Comparison of ENCODE assay signal across 17 mouse cellular contexts in genomic region chr15:80807162-80807561, GRCm38 (mm10).
DNase-seq lines count a peak whose midpoint lies in the region; ATAC-seq and TF ChIP-seq lines count a peak whose summit lies in the region.
"Had no signal": no experiment of that assay in that cellular context is flagged by ENCODE, and none has a peak within 500 bp of the region (broad histone marks: within the 10 kb centered on the region; RNA-seq: fewer than 3 reads in every experiment).

No protein-coding gene starts in this region.

- no peak for DNase-seq in embryonic facial prominence, embryonic 10.5 days (ENCODE audit: low spot score)
- DNase-seq in heart, postnatal 4 days = no peak
- peak; percentile 69 for DNase-seq in liver, adult 2 months (ENCODE audit: extremely low read depth, low read depth, low spot score)
- DNase-seq in liver = no peak
- no peak for DNase-seq in stomach, postnatal 0 days (ENCODE audit: low spot score)
- no peak for DNase-seq in midbrain, embryonic 10.5 days (ENCODE audit: low spot score)
- DNase-seq: adrenal gland, postnatal 14 days; cerebellum, adult 9-10 months; layer of hippocampus, adult 9-11 months; lung, adult 18-20 months; lung, postnatal 36 days had no signal

- H3K4me3 ChIP-seq in embryonic facial prominence, embryonic 13.5 days = no peak overlapping the region
- no peak overlapping the region for H3K4me3 ChIP-seq in embryonic facial prominence, embryonic 10.5 days
- H3K4me3 ChIP-seq in heart, embryonic 15.5 days = no peak overlapping the region
- no peak overlapping the region for H3K4me3 ChIP-seq in liver, adult 2 months (ENCODE audit: insufficient read depth, low read depth, low read length)
- no peak overlapping the region for H3K4me3 ChIP-seq in stomach, postnatal 0 days (ENCODE audit: low read depth, low read length)
- no peak overlapping the region for H3K4me3 ChIP-seq in midbrain, embryonic 10.5 days
- H3K4me3 ChIP-seq: forebrain, embryonic 12.5 days; hindbrain, embryonic 10.5 days; midbrain, embryonic 15.5 days had no signal

- no peak overlapping the region for H3K4me2 ChIP-seq in embryonic facial prominence, embryonic 13.5 days
- H3K4me2 ChIP-seq in heart, embryonic 15.5 days = no peak overlapping the region
- no peak overlapping the region for H3K4me2 ChIP-seq in stomach, postnatal 0 days (replicated peaks; ENCODE audit: low read depth)
- H3K4me2 ChIP-seq: forebrain, embryonic 12.5 days; midbrain, embryonic 15.5 days had no signal

- WGBS in embryonic facial prominence, embryonic 13.5 days = 78% methylated on average over 5 of the region's 5 CpGs
- WGBS in embryonic facial prominence, embryonic 10.5 days = 77% methylated on average over 5 of the region's 5 CpGs
- WGBS in heart, embryonic 15.5 days = 53% methylated on average over 5 of the region's 5 CpGs
- 10% methylated on average over 5 of the region's 5 CpGs for WGBS in liver, adult 2 months
- WGBS in stomach, postnatal 0 days = 29% methylated on average over 5 of the region's 5 CpGs
- 84% methylated on average over 5 of the region's 5 CpGs for WGBS in midbrain, embryonic 10.5 days

- H3K27me3 ChIP-seq in embryonic facial prominence, embryonic 13.5 days = no peaks in the 10 kb centered on the region
- no peaks in the 10 kb centered on the region for H3K27me3 ChIP-seq in embryonic facial prominence, embryonic 10.5 days (replicated peaks; ENCODE audit: low read depth, poor library complexity, severe bottlenecking)
- no peaks in the 10 kb centered on the region for H3K27me3 ChIP-seq in heart, embryonic 15.5 days
- H3K27me3 ChIP-seq in liver, adult 2 months (ENCODE audit: control insufficient read depth, insufficient read depth, low read length) = no peaks in the 10 kb centered on the region
- H3K27me3 ChIP-seq in stomach, postnatal 0 days (ENCODE audit: control insufficient read depth, insufficient read depth, low read length) = no peaks in the 10 kb centered on the region
- H3K27me3 ChIP-seq in midbrain, embryonic 10.5 days (ENCODE audit: low read depth, poor library complexity, severe bottlenecking) = no peaks in the 10 kb centered on the region
- H3K27me3 ChIP-seq: CH12.LX; forebrain, embryonic 12.5 days; midbrain, embryonic 15.5 days had no signal

- peaks cover 25% of the 10 kb centered on the region; the same call in 1 of the 2 replicates for H3K4me1 ChIP-seq in embryonic facial prominence, embryonic 13.5 days
- H3K4me1 ChIP-seq in embryonic facial prominence, embryonic 10.5 days = peaks cover 14% of the 10 kb centered on the region
- peaks cover 35% of the 10 kb centered on the region for H3K4me1 ChIP-seq in heart, embryonic 15.5 days (replicated peaks)
- peaks cover 17% of the 10 kb centered on the region for H3K4me1 ChIP-seq in liver, adult 2 months (ENCODE audit: control insufficient read depth, insufficient read depth, low read length)
- H3K4me1 ChIP-seq in stomach, postnatal 0 days (replicated peaks; ENCODE audit: control insufficient read depth, insufficient read depth) = peaks cover 10% of the 10 kb centered on the region; the same call in 1 of the 2 replicates
- H3K4me1 ChIP-seq in midbrain, embryonic 10.5 days = peaks cover 23% of the 10 kb centered on the region

- no peak for TF ChIP-seq POLR2A in liver, adult 2 months (IDR thresholded peaks at IDR 0.05; ENCODE audit: extremely low read depth, insufficient read depth, low read length)

- no peak for TF ChIP-seq CTCF in liver, adult 2 months (IDR thresholded peaks at IDR 0.05; ENCODE audit: low read depth, low read length)
- no peak for TF ChIP-seq CTCF in stomach, postnatal 0 days (IDR thresholded peaks at IDR 0.05; ENCODE audit: low read depth)

- TF ChIP-seq EP300 in stomach, postnatal 0 days (optimal IDR thresholded peaks at IDR 0.05) = no peak

- H3K27ac ChIP-seq in embryonic facial prominence, embryonic 13.5 days = 0 out of 2 replicates have a peak overlapping the region, but pooled peaks have one; percentile 11
- no peak overlapping the region for H3K27ac ChIP-seq in embryonic facial prominence, embryonic 10.5 days (replicated peaks)
- peak overlapping the region; percentile 48 for H3K27ac ChIP-seq in heart, embryonic 15.5 days
- peak overlapping the region; percentile 68 for H3K27ac ChIP-seq in liver, adult 2 months (replicated peaks; ENCODE audit: insufficient read depth, low read depth, low read length)
- peak overlapping the region; percentile 35; the same call in 1 of the 2 replicates for H3K27ac ChIP-seq in stomach, postnatal 0 days (replicated peaks)
- no peak overlapping the region for H3K27ac ChIP-seq in midbrain, embryonic 10.5 days (replicated peaks)
- H3K27ac ChIP-seq: forebrain, embryonic 12.5 days; hindbrain, embryonic 10.5 days; midbrain, embryonic 15.5 days had no signal

- peaks cover 44% of the 10 kb centered on the region for H3K79me2 ChIP-seq in liver, adult 2 months (ENCODE audit: control insufficient read depth, insufficient read depth, low read length)

- H3K9ac ChIP-seq in embryonic facial prominence, embryonic 13.5 days = no peak overlapping the region
- H3K9ac ChIP-seq in heart, embryonic 15.5 days = no peak overlapping the region
- no peak overlapping the region for H3K9ac ChIP-seq in liver, adult 2 months (ENCODE audit: low read depth, low read length)
- H3K9ac ChIP-seq in stomach, postnatal 0 days (ENCODE audit: low read length) = no peak overlapping the region
- H3K9ac ChIP-seq: forebrain, embryonic 12.5 days; midbrain, embryonic 15.5 days had no signal

- no peak for ATAC-seq in embryonic facial prominence, embryonic 13.5 days (ENCODE audit: insufficient number of reproducible peaks, insufficient read depth, low FRiP score, low TSS enrichment, low read depth)
- no peak for ATAC-seq in heart, embryonic 15.5 days (replicated peaks; ENCODE audit: insufficient number of reproducible peaks, insufficient read depth, low FRiP score, low read depth)
- no peak; the same call in 1 of the 2 replicates for ATAC-seq in stomach, postnatal 0 days (ENCODE audit: low FRiP score, low TSS enrichment)
- ATAC-seq: midbrain, embryonic 15.5 days had no signal

- H3K36me3 ChIP-seq in embryonic facial prominence, embryonic 13.5 days = no peaks in the 10 kb centered on the region; the same call in 1 of the 2 replicates
- peaks cover 25% of the 10 kb centered on the region for H3K36me3 ChIP-seq in embryonic facial prominence, embryonic 10.5 days (replicated peaks)
- no peaks in the 10 kb centered on the region for H3K36me3 ChIP-seq in heart, embryonic 15.5 days
- H3K36me3 ChIP-seq in liver, adult 2 months (ENCODE audit: control insufficient read depth, insufficient read depth, low read length) = no peaks in the 10 kb centered on the region
- no peaks in the 10 kb centered on the region for H3K36me3 ChIP-seq in stomach, postnatal 0 days (ENCODE audit: control insufficient read depth, insufficient read depth, low read length)
- peaks cover 35% of the 10 kb centered on the region for H3K36me3 ChIP-seq in midbrain, embryonic 10.5 days
- H3K36me3 ChIP-seq: forebrain, embryonic 12.5 days; midbrain, embryonic 15.5 days had no signal

- no peaks in the 10 kb centered on the region for H3K9me3 ChIP-seq in embryonic facial prominence, embryonic 13.5 days
- no peaks in the 10 kb centered on the region for H3K9me3 ChIP-seq in embryonic facial prominence, embryonic 10.5 days
- H3K9me3 ChIP-seq in heart, embryonic 15.5 days (replicated peaks) = no peaks in the 10 kb centered on the region
- H3K9me3 ChIP-seq in stomach, postnatal 0 days (ENCODE audit: control insufficient read depth, low read length) = no peaks in the 10 kb centered on the region
- H3K9me3 ChIP-seq in midbrain, embryonic 10.5 days (replicated peaks) = 0 out of 2 replicates have a peak, but pooled peaks cover 3% of the 10 kb centered on the region
- H3K9me3 ChIP-seq: forebrain, embryonic 12.5 days; hindbrain, embryonic 10.5 days; midbrain, embryonic 15.5 days had no signal

Comparison
In these comparisons a context has a peak if more than half of its experiments do, and no peak if none do; other contexts are left out.
1. H3K27ac ChIP-seq: peak in embryonic facial prominence, embryonic 13.5 days (single experiment), heart, embryonic 15.5 days (single experiment), liver, adult 2 months (single experiment) and stomach, postnatal 0 days (single experiment); none in embryonic facial prominence, embryonic 10.5 days (single experiment) and midbrain, embryonic 10.5 days (single experiment).